Mouse (Mus musculus) forebrain, embryonic 13.5 days (tissue): ENCODE data around the gene Gm43951. TPM values are rescaled to one million over a fixed set of nuclear protein-coding genes. Genes with fewer than 3 reads are reported as not detected.

Experiments
- ATAC-seq: fragments of 200-750 bp; cut with Nextera tagmentation; 2 replicates; pipeline ENCODE4 v1.8.0; 2017
- H3K27ac ChIP-seq: fragments of 300-500 bp; sonication (generic); 2 replicates; pipeline ENCODE4 v1.5.1; 2015; ENCODE audit warnings: inconsistent platforms, mild to moderate bottlenecking, moderate library complexity
- H3K27me3 ChIP-seq: fragments of 300-500 bp; sonication (generic); 2 replicates; pipeline ENCODE4 v1.6.1; 2015; ENCODE audit warnings: mild to moderate bottlenecking, inconsistent platforms
- H3K36me3 ChIP-seq: fragments of 300-500 bp; sonication (generic); 2 replicates; pipeline ENCODE4 v1.6.1; 2015; ENCODE audit warnings: mild to moderate bottlenecking, inconsistent platforms; ENCODE audit not compliant: poor library complexity, severe bottlenecking
- H3K4me1 ChIP-seq: fragments of 300-500 bp; sonication (generic); 2 replicates; pipeline ENCODE4 v1.6.1; 2015; ENCODE audit warnings: inconsistent platforms
- H3K4me2 ChIP-seq: fragments of 300-500 bp; sonication (generic); 2 replicates; pipeline ENCODE4 v1.6.1; 2015; ENCODE audit warnings: inconsistent platforms, mild to moderate bottlenecking, moderate library complexity
- H3K4me3 ChIP-seq: fragments of 300-500 bp; sonication (generic); 2 replicates; pipeline ENCODE4 v1.5.1; 2015; ENCODE audit warnings: mild to moderate bottlenecking, inconsistent platforms
- H3K9ac ChIP-seq: fragments of 300-500 bp; sonication (generic); 2 replicates; pipeline ENCODE4 v1.6.1; 2015; ENCODE audit warnings: mild to moderate bottlenecking, inconsistent platforms
- H3K9me3 ChIP-seq: fragments of 300-500 bp; sonication (generic); replicated peaks from 2 replicates; pipeline ENCODE4 v1.6.1; 2016; ENCODE audit warnings: inconsistent platforms
- WGBS: fragments of 180-500 bp; shearing (Covaris S2); methylation state at CpG from one replicate; pipeline ENCODE4 v1.1.7; 2015; 5-methylcytosine and 5-hydroxymethylcytosine counted together
- polyA plus RNA-seq: library from polyadenylated mRNA; unstranded; fragments of >200 nt; fragmentation: Nextera tagmentation; extraction: Ambion mirVana; gene quantifications from 2 replicates; pipeline ENCODE4 v1.2.1, GENCODE M21; 2015

Gene Gm43951
- polyA plus RNA-seq, 1 experiment from 2014 or later, result 0.94 TPM

GRCm38 (mm10) chr11:72224865-72225264 lies 18.2 kb upstream of the Gm43951 start:
- no peak overlapping the region for H3K4me2 ChIP-seq
- H3K36me3 ChIP-seq, result no peaks in the 10 kb centered on the region
- H3K9ac ChIP-seq, result no peak overlapping the region
- no peak overlapping the region for H3K4me3 ChIP-seq
- peaks cover 14% of the 10 kb centered on the region for H3K4me1 ChIP-seq
- H3K27ac ChIP-seq, result no peak overlapping the region
- H3K9me3 ChIP-seq, result no peaks in the 10 kb centered on the region
- 21% methylated on average over 5 of the region's 5 CpGs for WGBS
- ATAC-seq, result no peak
- H3K27me3 ChIP-seq, result peaks cover 3% of the 10 kb centered on the region; the same call in 1 of the 2 replicates

- no peak for ATAC-seq
- peaks cover 2% of the 10 kb centered on the region; the same call in 1 of the 2 replicates for H3K27me3 ChIP-seq
- 82% methylated on average over 4 of the region's 4 CpGs for WGBS
These were observed 16.8 kb upstream of the Gm43951 start for GRCm38 (mm10) chr11:72223414-72223813.

GRCm38 (mm10) chr11:72221278-72221677 lies 14.6 kb upstream of the Gm43951 start:
- Histone ChIP-seq H3K36me3 (no peaks in the 10 kb centered on the region), H3K4me3 (no peak overlapping the region), H3K4me2 (no peak overlapping the region), H3K4me1 (peaks cover 22% of the 10 kb centered on the region), H3K27ac (no peak overlapping the region), H3K27me3 (no peaks in the 10 kb centered on the region), H3K9ac (no peak overlapping the region), H3K9me3 (no peaks in the 10 kb centered on the region)
- 16% methylated on average over 6 of the region's 6 CpGs for whole genome bisulfite sequencing
- no peak; the same call in 1 of the 2 replicates for ATAC-seq

More at GRCm38 (mm10) chr11:72223414-72223813, 16.8 kb upstream of the Gm43951 start:
- no peaks in the 10 kb centered on the region for H3K9me3 ChIP-seq
- H3K4me2 ChIP-seq, result no peak overlapping the region
- no peak overlapping the region for H3K9ac ChIP-seq
- no peak overlapping the region for H3K4me3 ChIP-seq
- peaks cover 14% of the 10 kb centered on the region for H3K4me1 ChIP-seq
- no peak overlapping the region for H3K27ac ChIP-seq
- H3K36me3 ChIP-seq, result no peaks in the 10 kb centered on the region

GRCm38 (mm10) chr11:72217116-72217515 lies 10.5 kb upstream of the Gm43951 start:
- Histone ChIP-seq H3K9me3 (no peaks in the 10 kb centered on the region), H3K9ac (peak overlapping the region; percentile 40; the same call in 1 of the 2 replicates), H3K27me3 (no peaks in the 10 kb centered on the region), H3K4me2 (peak overlapping the region; percentile 25; the same call in 1 of the 2 replicates), H3K36me3 (peaks cover 8% of the 10 kb centered on the region; the same call in 1 of the 2 replicates), H3K4me1 (peaks cover 26% of the 10 kb centered on the region), H3K4me3 (no peak overlapping the region), H3K27ac (no peak overlapping the region)
- ATAC-seq, result no peak
- 88% methylated on average over 5 of the region's 5 CpGs for WGBS

GRCm38 (mm10) chr11:72215410-72215797 lies 8.8 kb upstream of the Gm43951 start, which contains the start of gene Med31:
TSS of gene Med31 (minus strand) at chr11:72215592.
- peak; percentile 82 for ATAC-seq
- peak within 1 kb of the TSS; percentile 52 for H3K27ac ChIP-seq
- WGBS, result 3% methylated on average over 29 of the region's 29 CpGs
- H3K36me3 ChIP-seq, result peaks cover 25% of the 10 kb centered on the region
- peak within 1 kb of the TSS; percentile 78 for H3K9ac ChIP-seq
- H3K9me3 ChIP-seq, result no peaks in the 10 kb centered on the region
- H3K4me1 ChIP-seq, result peaks cover 26% of the 10 kb centered on the region
- peak within 1 kb of the TSS; percentile 78 for H3K4me3 ChIP-seq
- H3K27me3 ChIP-seq, result no peaks in the 10 kb centered on the region
- peak within 1 kb of the TSS; percentile 82 for H3K4me2 ChIP-seq

- H3K36me3 ChIP-seq, result peaks cover 31% of the 10 kb centered on the region
- H3K27ac ChIP-seq, result peak overlapping the region; percentile 52
- H3K27me3 ChIP-seq, result no peaks in the 10 kb centered on the region
- H3K4me3 ChIP-seq, result peak overlapping the region; percentile 78
- peaks cover 26% of the 10 kb centered on the region for H3K4me1 ChIP-seq
- no peaks in the 10 kb centered on the region for H3K9me3 ChIP-seq
- H3K9ac ChIP-seq, result peak overlapping the region; percentile 78
- peak overlapping the region; percentile 82 for H3K4me2 ChIP-seq
- ATAC-seq, result peak; percentile 98
- WGBS, result 1% methylated on average over 51 of the region's 51 CpGs
These were observed 8.2 kb upstream of the Gm43951 start for GRCm38 (mm10) chr11:72214591-72215409.

- 20% methylated on average over 17 of the region's 17 CpGs for WGBS
- H3K4me1 ChIP-seq, result peaks cover 40% of the 10 kb centered on the region
- no peak for ATAC-seq
- peaks cover 37% of the 10 kb centered on the region for H3K36me3 ChIP-seq
- peak overlapping the region; percentile 93 for H3K4me2 ChIP-seq
- no peak overlapping the region for H3K27ac ChIP-seq
- H3K9me3 ChIP-seq, result no peaks in the 10 kb centered on the region
- H3K27me3 ChIP-seq, result no peaks in the 10 kb centered on the region
- H3K9ac ChIP-seq, result peak overlapping the region; percentile 90
- peak overlapping the region; percentile 92 for H3K4me3 ChIP-seq
These were observed 1.3 kb upstream of the Gm43951 start for GRCm38 (mm10) chr11:72207834-72208377.

GRCm38 (mm10) chr11:72207204-72207833 lies 679 bp upstream of the Gm43951 start, which contains the start of the genes 4933427D14Rik and Txndc17:
TSS of gene 4933427D14Rik (minus strand) at chr11:72207459.
TSS of gene Txndc17 (plus strand) at chr11:72207547.
- Histone ChIP-seq H3K9me3 (no peaks in the 10 kb centered on the region), H3K9ac (peak within 1 kb of the TSS; percentile 90), H3K4me3 (peak within 1 kb of the TSS; percentile 92), H3K4me1 (peaks cover 43% of the 10 kb centered on the region), H3K27me3 (no peaks in the 10 kb centered on the region), H3K4me2 (peak within 1 kb of the TSS; percentile 93), H3K36me3 (peaks cover 33% of the 10 kb centered on the region), H3K27ac (peak within 1 kb of the TSS; percentile 68)
- peak; percentile 93 for ATAC-seq
- whole genome bisulfite sequencing, result under 1% methylated on average over 42 of the region's 42 CpGs

GRCm38 (mm10) chr11:72205256-72205655 lies 1.4 kb downstream of the Gm43951 start:
- H3K4me1 ChIP-seq, result peaks cover 43% of the 10 kb centered on the region
- no peaks in the 10 kb centered on the region for H3K9me3 ChIP-seq
- no peak for ATAC-seq
- H3K27ac ChIP-seq, result no peak overlapping the region
- WGBS, result 91% methylated on average over 6 of the region's 6 CpGs
- H3K27me3 ChIP-seq, result no peaks in the 10 kb centered on the region
- peaks cover 28% of the 10 kb centered on the region for H3K36me3 ChIP-seq
- peak overlapping the region; percentile 90 for H3K9ac ChIP-seq
- peak overlapping the region; percentile 92 for H3K4me3 ChIP-seq
- peak overlapping the region; percentile 93 for H3K4me2 ChIP-seq

- Histone ChIP-seq H3K27me3 (no peaks in the 10 kb centered on the region), H3K9me3 (no peaks in the 10 kb centered on the region), H3K9ac (no peak overlapping the region), H3K27ac (no peak overlapping the region), H3K36me3 (peaks cover 23% of the 10 kb centered on the region), H3K4me2 (no peak overlapping the region), H3K4me3 (no peak overlapping the region), H3K4me1 (peaks cover 43% of the 10 kb centered on the region)
- 65% methylated on average over 1 of the region's 1 CpGs for WGBS
- ATAC-seq, result no peak
These were observed 3.2 kb downstream of the Gm43951 start for GRCm38 (mm10) chr11:72203440-72203839.

- WGBS, result 84% methylated on average over 8 of the region's 8 CpGs
- H3K36me3 ChIP-seq, result peaks cover 50% of the 10 kb centered on the region
These were observed 10.1 kb downstream of the Gm43951 start for GRCm38 (mm10) chr11:72196506-72196905.

GRCm38 (mm10) chr11:72194259-72194658 lies 12.4 kb downstream of the Gm43951 start:
- Histone ChIP-seq H3K9ac (no peak overlapping the region), H3K9me3 (no peaks in the 10 kb centered on the region), H3K4me1 (no peaks in the 10 kb centered on the region), H3K4me2 (no peak overlapping the region), H3K27me3 (no peaks in the 10 kb centered on the region), H3K4me3 (no peak overlapping the region), H3K27ac (no peak overlapping the region), H3K36me3 (peaks cover 61% of the 10 kb centered on the region)
- no peak for ATAC-seq
- 95% methylated on average over 2 of the region's 2 CpGs for WGBS

More at GRCm38 (mm10) chr11:72196506-72196905, 10.1 kb downstream of the Gm43951 start:
- Histone ChIP-seq H3K9me3 (no peaks in the 10 kb centered on the region), H3K4me3 (no peak overlapping the region), H3K27ac (no peak overlapping the region), H3K4me2 (no peak overlapping the region), H3K4me1 (no peaks in the 10 kb centered on the region), H3K9ac (no peak overlapping the region), H3K27me3 (no peaks in the 10 kb centered on the region)
- no peak for ATAC-seq
